Mouse (Mus musculus): ENCODE measurements around the gene Slc26a8.
A peak's percentile ranks its signal among the peaks of the same experiment; 100 is the strongest.

The Slc26a8 gene

DNA sequence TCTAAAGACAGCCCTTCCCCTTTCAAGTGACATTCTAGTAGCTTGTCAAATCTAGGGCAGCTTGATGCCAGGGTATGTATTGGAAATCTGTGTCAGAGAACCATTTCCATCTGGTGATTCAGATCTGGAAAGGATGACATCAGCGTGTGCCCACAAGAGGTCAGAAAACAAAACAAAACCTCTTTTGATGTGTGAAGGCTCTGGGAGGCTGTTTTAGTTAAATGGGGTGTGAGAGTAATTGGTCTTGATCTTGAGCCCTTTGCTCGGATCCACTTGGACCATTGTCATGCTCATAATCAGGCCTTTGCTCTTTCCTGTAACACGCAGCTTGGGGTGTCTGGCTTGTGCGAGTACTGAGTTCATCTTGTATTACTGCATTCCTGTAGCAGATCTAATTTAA lies 8.2 kb upstream of the Slc26a8 start:
- peak; percentile 38 to 41 for DNase-seq

DNA sequence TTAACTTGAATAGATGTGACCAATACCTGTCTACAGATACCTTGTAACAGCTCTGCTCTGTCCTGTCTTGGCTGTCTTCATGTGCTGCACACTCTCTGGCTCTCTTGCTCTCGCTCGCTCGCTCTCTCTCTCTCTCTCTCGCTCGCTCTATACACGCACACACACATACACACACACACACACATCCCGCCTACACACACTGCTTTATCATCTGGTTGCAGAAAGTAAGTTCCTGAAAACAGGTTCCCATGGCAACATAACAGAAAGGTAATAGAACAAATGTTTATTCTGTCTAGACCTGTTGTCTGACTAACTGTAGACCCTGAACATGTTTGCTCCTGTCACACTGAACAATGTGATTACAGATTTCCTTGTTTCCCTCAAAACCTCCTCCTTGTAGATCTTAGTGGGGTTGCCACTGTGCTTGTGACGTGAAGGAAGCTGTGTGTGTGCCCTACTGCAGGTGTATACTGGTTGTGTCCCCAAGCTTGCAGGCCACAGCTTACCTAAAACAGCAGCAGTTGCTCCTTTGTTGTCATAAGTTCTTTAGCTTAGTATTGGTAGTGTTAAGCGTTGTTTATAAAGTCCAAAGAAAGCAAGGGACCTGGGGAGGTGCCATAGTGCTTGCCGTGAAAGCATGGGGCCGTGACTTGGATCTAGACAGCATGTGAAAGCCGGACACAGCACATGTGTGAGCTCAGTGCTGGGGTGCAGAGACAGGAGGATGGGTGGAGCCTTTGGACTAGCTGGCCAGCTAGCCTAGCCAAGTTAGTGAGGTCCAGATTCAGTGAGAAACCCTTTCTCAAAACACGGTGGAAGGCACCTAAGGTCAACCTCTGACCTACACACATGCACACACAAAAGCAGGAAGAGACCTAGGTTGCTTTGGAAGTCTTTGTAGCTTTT lies 7.5 kb upstream of the Slc26a8 start:
- peak; percentile 45 to 51 for DNase-seq

DNA sequence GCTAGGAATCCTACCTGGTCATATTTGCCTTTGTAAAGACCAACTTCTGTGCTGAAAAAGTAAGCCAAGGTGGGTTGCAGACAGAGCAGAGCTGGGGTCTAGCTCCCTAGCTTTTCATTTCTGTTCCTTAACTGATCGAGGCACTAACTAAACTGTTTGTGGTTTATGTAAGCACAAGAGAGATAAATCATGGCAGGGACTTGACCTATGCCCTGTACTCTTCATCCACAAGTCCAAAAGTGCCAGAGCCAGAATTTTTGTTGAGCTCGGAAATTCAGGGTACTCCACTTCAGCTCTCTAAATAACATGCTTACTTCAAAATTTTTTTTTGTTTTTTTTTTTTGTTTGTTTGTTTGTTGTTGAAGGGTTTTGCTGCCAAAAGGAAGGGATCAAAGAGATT lies 6.6 kb upstream of the Slc26a8 start:
- DNase-seq: no peak

DNA sequence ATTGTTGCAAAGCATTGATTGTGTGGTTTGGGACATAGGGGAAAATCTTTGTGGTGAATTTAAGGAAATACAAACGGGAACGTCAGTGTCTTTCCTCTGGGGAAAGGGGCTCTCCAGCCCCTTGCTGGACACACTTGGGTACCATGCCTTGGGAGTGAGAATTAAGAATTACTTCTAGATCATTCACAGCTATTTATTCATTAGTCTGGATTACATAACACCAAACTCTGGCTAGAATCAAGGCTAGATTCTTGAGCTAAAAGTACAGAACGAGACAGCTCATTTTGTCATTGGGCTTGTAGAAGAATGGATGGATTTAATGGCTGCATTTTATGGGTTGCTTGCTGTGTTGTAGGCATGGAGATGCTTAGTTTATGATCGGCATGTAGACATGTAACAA lies 4.8 kb upstream of the Slc26a8 start:
- no peak for DNase-seq

DNA sequence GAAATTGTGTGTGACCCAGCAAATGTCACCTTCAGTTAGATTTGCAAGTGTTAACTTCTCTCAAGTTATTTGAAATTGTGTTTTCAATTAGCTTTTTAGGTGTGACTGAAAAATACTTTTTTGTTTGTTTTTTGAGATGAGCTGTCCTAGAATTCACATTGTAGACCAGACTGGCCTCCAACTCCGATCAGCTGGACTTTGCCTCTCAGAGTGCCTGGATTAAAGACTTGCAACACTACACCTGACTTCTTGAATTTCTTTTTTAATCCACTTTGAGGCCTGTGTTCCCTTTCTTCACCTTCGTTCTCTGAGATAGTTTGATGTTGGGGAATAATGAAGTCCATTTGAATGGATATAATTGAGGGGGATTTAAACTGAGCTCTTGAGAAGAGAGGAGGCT lies 4.0 kb upstream of the Slc26a8 start:
- no peak for DNase-seq

DNA sequence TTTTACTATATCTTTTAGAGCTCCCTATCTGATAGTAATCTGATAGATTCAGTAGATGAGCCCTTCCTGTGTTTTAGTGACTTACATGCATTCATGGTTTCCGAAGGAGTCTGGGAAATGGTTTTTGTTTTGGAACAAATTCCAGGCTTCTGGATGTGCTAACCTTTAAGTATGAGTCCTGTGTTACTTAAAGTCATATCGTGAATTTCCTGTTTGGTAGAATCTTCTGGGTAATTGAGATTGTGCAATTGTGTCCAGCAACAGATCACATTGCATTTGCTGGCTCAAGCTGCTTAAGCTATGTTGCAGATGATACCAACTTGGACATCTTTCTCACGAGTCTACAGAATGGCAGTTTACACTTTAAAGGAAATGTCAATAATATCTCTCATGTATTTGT lies 3.1 kb upstream of the Slc26a8 start:
- no peak for DNase-seq

DNA sequence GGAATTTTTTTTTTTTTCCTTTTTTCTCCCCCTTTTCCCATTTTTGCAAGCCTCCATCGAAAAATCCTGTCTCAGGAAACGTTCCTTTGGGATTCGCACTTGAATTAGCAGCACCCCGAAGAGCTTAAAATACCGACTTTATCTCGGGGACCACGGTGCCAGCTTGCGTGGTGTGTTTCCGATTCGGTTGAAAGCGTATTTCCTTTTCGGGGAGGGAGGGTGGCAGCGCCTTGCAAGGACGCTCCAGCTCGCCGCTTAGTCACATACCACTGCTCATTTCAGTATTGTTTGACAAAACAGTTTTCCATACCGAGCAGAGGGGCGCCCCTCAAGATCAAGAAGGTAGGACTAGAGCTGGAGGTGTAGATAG lies 2.3 kb upstream of the Slc26a8 start:
- DNase-seq: peak; percentile 64 to 73

DNA sequence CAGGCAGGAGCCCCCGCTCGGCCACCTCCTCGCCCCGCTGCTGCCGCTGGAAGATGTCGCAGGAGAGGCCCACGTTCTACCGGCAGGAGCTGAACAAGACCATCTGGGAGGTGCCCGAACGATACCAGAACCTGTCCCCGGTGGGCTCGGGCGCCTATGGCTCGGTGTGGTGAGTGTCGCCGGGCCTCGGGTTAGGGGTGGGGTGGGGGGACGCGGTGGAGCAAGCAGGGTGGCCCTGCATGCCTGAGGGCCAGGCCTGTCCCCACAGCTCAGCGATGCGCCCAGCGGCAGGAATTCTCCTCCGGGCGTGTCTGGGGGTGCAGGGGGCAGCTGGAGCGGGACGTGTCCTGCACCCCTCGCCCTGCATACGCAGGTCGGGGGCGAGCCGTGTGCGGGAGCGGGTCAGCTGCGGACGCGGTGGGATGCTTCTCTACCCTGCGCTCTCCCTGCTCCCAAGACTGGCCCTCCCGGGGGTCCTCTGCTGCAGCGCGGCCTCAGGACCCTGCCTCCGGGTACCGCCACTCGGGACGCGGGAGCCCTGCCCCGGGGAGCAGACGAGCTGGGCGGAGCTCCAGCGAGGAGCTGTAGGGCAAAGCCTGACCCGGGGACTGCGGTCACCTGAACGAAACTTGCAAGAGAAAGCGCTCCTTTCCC lies 1.8 kb upstream of the Slc26a8 start:
- DNase-seq: peak; percentile 68 to 73

DNA sequence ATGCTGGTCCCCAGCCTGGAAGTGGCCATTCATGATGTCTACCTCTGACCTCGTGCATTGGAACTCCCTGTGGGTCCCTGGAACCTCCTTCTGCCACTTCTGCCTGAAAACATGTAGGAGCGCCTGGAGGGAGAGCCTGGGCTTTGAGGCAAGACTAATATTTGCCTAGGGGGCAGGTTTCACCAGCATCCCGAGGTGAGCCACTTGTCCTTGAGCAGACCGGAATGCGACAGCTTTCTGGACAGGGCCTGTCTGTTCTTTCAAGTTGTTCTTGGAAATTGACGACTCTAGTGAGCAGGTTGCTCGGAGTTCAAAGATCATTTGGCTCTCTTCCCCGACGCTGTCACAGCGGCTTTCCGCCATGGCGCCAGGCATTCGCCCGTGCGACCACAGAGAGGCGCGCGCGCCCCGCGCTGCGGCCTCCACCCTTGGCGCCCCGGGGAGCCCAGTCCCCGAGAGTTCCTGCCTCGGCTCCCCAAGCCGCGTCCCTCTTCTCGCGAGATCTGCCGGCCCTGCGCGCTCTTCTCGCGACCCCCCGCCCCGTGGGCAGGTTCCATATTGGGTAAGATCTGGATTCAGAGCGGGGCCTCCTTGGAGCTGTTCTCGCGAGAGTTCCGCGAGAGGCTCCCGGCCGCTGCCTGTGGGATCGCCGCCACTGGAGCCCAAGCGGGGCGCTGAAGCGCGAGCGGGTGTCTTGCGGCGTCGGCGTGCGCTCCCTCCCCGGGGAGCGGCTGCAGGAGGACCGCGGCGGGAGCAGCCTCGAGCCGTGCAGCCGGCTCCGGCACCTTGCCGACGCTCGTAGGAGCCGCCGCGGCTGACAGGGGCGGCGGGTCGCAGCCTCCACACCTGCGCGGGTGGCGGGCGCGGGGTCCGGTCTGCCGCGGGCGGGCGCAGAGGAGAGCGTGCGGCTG lies 998 bp upstream of the Slc26a8 start, which contains the start of gene Mapk14:
TSS of gene Mapk14 (plus strand) at position 554 of the 911 bp plus-strand sequence.
- DNase-seq: peak; percentile 100

DNA sequence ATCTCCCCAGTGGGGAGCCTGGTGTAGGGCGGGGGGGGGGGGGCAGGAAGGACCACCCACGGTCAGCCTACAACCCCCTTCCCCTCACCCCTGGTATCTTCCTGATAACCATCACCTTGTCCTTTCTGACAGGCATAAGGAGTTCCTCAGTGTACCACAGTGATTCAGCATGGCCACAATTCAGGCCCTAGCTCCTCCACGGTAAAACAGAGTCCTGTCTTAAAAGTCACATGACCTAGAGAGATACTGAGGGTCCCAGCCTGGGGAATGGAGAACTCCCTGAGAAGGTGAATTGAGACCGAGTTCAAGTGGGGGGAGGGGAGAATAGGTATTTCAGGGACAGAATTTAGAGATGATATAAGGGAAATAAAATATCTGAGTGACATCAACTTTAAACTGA lies 2.7 kb downstream of the Slc26a8 start:
- no peak for DNase-seq

DNA sequence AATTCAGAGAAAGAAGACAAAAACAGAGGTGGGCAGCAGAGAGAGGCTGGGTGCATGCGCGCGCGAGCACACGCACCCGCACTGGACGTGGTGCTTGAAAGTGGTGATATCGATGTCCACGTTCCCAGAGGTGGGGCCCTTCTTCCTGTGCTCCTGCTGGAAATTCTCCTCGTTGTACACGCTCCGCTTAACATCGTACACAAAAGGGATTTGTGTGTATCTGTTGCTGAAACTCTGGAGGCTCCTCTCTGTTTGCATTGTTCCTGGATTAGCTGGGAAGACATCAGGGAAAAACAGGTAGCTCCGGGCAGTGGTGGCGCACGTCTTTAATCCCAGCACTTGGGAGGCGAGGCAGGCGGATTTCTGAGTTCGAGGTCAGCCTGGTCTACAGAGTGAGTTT lies 5.4 kb downstream of the Slc26a8 start:
- no peak for DNase-seq

DNA sequence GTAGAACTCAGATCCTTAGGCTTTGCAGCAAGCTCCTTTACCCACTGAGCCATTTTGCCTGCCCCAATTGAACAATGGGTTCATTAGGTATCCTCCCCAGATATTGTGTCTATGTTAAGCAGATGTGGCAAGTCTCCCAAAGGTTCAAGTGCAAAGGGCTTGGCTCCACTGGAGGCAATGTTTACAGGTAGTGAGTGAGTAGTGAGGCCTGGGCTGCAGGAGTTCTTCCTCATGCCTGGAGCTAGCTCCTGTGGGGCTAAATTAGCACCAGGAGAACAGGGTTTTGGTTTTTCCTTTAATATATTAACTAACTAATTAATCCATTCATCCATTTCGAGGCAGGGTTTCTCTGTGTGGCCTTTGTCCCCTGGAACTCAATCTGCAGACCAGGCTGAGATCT lies 6.4 kb downstream of the Slc26a8 start:
- DNase-seq: no peak

DNA sequence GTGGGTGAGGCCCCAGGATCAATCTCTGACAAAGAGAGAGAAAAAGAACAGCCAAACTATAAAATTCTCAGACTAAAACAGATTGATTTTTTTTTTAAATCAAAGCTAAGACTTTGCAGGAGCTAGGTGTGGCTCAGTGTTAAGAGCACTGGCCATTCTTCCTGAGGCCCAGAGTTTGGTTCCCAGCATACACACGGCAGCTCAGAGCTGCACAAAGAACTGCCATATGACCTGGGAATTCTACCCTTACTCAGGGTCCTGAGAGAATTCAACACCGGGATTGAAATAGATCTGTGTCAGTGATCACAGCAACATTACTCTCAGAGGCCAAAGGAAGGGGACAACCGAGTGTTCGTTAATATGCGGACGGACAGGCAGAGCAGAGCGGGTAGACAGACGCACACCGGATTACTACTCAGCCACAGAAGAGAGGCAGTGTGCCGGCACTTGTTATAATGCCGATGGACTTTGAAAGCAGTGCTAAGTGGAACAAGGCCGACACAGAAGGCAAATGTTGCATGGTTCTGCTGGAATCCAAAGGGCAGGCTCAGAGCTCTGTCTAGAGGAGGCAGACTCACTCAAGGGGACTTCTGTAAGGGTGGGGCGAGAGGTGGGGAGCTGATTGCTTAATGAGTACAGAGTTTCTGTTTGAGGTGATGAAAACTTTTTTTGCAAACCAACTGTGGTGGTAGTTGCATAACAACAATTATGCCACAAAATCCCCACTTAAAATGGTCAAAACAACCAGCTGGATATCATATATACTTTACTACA lies 7.5 kb downstream of the Slc26a8 start:
- no peak for DNase-seq

DNA sequence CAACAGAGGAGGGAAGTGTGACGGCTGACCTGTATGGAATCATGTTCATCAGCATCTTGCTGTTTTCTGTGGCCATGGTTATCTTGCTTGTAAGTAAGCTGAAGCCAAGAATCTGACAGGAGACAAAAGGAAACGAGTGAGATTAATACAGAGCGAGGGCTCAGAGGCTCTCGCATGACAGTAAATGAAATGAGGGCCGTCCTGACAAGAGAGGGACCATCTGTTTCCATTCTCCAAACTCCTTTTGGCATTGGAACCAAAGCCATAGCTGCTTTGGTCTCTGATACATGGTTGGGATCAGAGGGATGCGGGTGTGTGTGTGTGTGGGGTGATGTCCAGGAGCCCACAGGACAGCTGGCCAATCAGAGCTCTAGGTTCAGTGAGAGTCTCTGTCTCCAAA lies 30.5 kb downstream of the Slc26a8 start:
- no peak for DNase-seq

DNA sequence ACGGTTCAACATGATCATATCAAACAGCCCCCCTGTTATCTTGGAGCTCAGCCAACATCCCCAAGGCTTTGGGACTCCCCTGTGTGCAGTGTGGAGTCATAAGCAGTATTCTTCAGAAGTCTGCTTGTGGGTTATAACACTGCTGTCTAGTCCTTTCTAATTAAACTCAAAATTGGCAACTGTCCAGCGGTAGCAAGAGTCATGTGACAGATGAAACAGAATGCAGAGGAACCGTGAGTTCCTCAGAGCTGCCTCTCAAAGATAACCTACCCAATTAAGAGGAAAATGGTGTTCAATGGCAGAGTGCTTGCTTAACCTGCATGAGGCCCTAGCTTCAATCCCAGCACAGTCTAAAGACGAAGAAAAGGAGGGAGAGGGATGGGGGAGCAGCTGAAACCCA lies 32.1 kb downstream of the Slc26a8 start:
- no peak for DNase-seq

DNA sequence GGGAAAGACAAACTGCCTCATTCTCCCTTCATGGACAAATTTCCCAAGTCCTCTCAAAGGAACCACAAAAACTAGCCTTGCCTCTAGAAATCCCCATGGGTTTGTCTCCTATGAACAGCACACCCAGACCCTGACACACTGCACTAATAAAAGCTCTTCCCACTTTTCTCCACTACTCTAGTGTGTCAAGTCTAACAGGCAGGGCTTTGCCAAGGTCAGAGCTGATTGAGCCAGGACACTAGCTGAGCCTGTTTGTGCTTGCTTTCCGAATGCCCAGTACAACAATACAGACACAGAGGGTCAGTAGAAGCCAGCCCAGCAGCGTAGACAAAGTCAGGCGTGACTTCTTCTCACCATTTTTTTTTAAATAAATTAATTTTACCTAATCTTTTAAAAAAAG lies 39.8 kb downstream of the Slc26a8 start:
- DNase-seq: no peak

DNA sequence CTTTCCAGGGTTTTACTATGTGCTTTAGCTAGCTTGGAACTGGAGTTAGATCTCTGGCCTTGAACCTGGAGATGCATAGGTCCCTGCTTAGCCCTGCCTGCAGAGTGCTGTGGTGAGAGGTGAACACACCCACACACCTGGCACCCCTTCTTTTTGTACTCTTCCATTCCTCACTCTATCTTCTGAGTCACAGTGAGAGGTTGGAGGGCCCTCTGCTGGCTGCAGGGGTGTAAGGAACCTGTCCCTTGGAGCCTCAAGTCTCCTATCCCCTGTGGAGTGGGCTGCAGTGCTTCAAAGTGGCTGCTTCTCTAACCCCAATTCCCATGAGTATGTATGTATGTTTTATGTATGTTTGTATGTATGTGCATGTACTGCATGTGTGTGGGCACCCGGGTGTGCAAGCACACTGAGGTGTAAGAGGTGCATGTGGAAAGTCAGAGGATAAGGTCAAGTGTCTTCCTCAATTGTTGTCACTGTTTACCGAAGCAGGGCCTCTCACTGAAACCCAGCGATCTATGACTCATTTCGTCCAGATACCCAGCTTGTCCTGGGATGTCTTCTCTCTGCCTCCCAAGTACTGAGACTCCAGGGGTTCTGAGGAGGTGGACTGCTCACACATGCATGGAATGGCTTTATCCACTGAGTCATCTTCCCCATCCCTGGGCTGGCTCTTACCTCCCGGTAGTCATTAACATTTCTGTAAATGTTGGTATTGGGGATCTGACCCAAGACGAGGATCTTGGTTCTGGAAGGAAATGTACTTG lies 41.2 kb downstream of the Slc26a8 start:
- peak; percentile 28 to 56 for DNase-seq

DNA sequence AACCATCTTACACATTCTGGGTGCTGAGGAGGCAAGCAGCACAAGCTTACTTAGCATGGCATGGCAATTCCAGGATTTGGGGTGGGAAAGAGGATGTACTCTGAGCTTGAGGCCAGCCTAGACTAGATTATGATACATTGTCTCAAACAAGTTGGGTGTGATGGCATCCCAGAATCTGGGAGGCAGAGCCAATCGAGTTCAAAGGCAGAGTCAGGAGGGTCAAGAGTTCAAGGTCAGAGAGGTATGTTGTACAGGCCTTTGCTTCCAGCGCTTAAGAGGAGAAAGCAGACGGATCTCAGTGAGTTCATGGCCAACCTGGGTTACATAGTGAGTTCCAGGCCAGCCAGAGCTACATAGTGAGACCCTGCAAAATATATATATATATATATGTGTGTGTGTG lies 43.8 kb downstream of the Slc26a8 start:
- no peak for DNase-seq

DNA sequence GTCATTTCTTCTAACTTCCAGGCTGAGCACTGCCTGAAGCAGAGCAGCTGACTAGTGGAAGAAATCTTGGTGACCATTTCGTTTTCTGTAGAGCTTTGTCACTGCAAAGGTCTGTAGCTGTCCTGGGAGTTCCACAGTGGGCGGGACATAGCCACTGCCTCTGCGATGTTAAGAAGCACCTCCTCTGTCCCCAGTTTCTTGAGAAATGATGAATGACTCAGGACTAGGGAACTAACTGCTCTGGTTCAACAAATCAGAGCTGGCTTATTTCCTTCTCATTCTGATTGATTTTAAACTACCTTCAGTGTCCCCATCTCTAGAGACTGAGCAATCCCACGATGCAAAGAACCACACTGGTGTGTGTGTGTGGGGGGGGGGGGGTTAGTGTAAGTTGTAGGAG lies 45.9 kb downstream of the Slc26a8 start:
- DNase-seq: no peak

DNA sequence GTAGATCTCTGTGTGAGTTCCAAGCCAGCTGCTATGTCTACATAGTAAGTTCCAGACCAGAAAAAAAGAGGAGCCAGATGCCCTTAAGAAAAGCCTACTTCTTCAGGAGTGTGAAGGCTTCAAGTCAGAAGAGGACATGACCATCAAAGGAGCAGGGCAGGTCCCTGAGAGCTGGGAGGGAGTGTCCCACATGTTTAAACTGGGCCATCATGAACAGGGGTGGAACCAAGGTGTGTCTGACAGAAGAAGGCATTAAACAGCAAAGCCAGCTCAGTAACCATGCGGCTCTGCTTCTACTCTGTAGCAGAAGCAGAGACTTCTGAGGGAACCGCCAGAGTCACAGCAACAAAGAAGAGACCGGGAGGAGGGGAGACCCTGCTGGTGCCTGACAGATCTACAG lies 46.3 kb downstream of the Slc26a8 start:
- DNase-seq: no peak

DNA sequence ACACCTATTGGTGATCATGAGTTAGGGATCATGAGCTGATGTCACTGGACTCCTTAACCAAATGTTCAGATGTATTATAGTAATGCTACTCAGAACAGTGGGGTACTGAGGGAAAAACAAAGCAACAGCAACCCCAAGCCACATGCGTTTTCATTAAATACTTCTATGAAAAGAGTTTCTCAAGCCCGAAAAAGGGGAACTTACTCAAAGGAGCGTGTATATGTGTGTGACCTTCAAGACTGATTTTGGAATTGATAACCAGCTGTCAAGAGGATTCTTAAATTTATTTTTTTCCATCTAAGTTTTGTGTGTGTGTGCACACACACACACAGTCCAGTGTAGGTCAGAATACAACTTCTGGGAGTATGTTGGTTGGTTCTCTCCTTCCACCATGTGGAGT lies 49.9 kb downstream of the Slc26a8 start:
- DNase-seq: no peak

All from cerebellum, postnatal 25 days (tissue).